Mouse (Mus musculus): Measurements from ENCODE around the gene Dusp16. TPM values are rescaled to one million over a fixed set of nuclear protein-coding genes. Genes with fewer than 3 reads are reported as not detected.
"Not testable (repeated sequence)": the region's sequence is repeated elsewhere in the genome, so short reads cannot be mapped to it uniquely, and the experiment has no call there.

Gene Dusp16
- polyA plus RNA-seq, 1 experiment from 2014 or later = 6.7 TPM

DNA sequence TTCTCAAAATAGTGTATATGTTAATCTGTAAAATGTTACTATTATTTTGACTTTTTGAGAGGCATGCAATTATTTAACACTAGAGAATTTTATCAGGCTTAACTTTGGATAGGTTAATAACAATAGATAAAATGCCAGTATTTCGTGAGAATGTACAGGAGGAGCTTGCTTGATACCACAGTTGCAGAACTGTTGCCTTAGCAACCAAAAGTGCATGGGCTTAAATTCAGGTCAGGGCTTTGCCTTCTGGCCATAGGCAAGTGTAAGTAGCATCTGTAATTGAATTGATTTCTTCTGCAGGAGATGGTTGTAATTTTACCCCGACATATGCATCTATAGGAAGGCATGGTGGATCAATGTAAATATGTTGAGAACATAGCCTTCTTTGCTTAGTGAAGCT is 107.4 kb downstream of the Dusp16 start:
- H3K9me3 ChIP-seq (replicated peaks) = no peaks in the 10 kb centered on the region
- no peak overlapping the region for H3K4me2 ChIP-seq
- H3K9ac ChIP-seq = no peak overlapping the region
- no peak for ATAC-seq
- no peak overlapping the region for H3K27ac ChIP-seq
- H3K27me3 ChIP-seq (replicated peaks) = no peaks in the 10 kb centered on the region
- H3K36me3 ChIP-seq = no peaks in the 10 kb centered on the region
- WGBS (ENCODE audit: insufficient replicate concordance) = 54% methylated on average over 2 of the region's 2 CpGs
- no peak overlapping the region for H3K4me3 ChIP-seq
- no peaks in the 10 kb centered on the region for H3K4me1 ChIP-seq

DNA sequence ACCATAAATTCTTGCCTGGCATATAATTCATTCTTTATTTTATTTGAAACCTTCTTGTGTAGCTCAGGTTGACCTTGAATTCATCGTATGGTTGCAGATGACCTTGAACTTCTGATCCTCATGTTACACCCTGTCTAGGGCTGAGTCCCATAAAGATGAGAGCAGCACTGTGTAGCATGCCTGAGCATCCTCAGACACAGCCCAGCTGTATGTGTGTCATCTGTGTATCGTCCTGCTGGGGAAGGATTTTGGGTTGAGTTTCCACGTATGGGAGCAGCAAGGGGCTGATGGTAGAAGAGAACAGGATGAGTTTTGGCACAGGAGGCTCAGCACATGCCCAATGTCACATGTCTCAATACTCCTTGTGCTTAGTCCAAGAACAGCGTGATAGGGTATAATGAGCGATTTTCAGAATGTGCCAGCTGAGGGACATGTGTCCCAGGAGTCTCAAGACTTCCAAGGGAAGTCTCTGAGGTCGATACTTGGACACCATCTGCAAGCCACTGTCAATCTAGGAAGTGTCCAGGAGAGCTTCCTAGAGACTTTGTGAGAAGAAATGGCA is 108.0 kb downstream of the Dusp16 start:
- Histone ChIP-seq H3K9ac (no peak overlapping the region), H3K4me1 (no peaks in the 10 kb centered on the region), H3K9me3 (replicated peaks) (no peaks in the 10 kb centered on the region), H3K36me3 (no peaks in the 10 kb centered on the region), H3K27me3 (replicated peaks) (no peaks in the 10 kb centered on the region), H3K27ac (no peak overlapping the region), H3K4me2 (no peak overlapping the region), H3K4me3 (no peak overlapping the region)
- ATAC-seq = no peak
- WGBS (ENCODE audit: insufficient replicate concordance) = 71% methylated on average over 6 of the region's 6 CpGs

DNA sequence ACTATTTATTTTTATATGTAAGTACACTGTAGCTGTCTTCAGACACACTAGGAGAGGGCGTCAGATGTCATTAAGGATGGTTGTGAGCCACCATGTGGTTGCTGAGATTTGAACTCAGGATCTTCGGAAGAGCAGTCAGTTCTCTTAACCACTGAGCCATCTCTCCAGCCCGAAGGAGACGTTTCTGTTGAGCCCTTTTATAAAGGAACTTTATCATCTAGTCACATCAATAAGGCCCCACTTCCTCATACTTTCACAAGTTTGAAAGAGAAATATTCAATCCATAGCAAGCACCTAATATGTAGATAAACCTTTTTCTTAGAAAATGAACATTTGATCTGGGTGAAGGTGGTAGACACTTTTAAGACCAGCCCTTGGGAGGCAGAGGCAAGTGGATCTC is 113.1 kb downstream of the Dusp16 start:
- H3K9ac ChIP-seq; H3K27me3 ChIP-seq (replicated peaks); H3K4me3 ChIP-seq; H3K9me3 ChIP-seq (replicated peaks); H3K36me3 ChIP-seq; H3K4me2 ChIP-seq; ATAC-seq; H3K27ac ChIP-seq: not testable (repeated sequence)
- 62% methylated on average over 4 of the region's 4 CpGs for WGBS (ENCODE audit: insufficient replicate concordance)
- peaks cover 10% of the 10 kb centered on the region; the same call in 1 of the 2 replicates for H3K4me1 ChIP-seq

- Histone ChIP-seq H3K4me2 (no peak overlapping the region), H3K36me3 (no peaks in the 10 kb centered on the region), H3K4me3 (no peak overlapping the region), H3K4me1 (peaks cover 10% of the 10 kb centered on the region; the same call in 1 of the 2 replicates), H3K27ac (no peak overlapping the region), H3K9ac (no peak overlapping the region), H3K9me3 (replicated peaks) (no peaks in the 10 kb centered on the region), H3K27me3 (replicated peaks) (no peaks in the 10 kb centered on the region)
- peak; percentile 35; the same call in 1 of the 2 replicates for ATAC-seq
- 28% methylated on average over 3 of the region's 3 CpGs for WGBS (ENCODE audit: insufficient replicate concordance)
Observed at GRCm38 (mm10) chr6:134678037-134678436, 114.4 kb downstream of the Dusp16 start.

- no peak overlapping the region for H3K4me3 ChIP-seq
- 76% methylated on average over 4 of the region's 4 CpGs for WGBS (ENCODE audit: insufficient replicate concordance)
- no peak for ATAC-seq
Observed at GRCm38 (mm10) chr6:134677504-134677903, 114.9 kb downstream of the Dusp16 start.

DNA sequence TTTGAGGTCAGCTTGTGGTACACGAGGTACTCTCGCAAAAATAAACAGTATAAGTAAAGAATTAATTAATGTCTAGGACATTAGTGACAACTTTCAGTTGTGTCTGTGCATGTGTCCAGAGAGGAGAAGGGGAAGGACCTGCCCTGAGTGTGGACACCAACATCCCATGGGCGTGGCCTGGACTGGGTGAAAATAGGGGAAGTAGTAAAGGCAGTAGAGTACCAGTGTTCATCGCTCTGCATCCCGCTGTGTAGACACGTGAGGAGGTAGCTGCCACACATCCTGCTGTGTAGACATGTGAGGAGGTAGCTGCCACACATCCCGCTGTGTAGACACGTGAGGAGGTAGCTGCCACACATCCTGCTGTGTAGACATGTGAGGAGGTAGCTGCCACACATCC is 118.7 kb downstream of the Dusp16 start:
- ATAC-seq = peak; percentile 46; the same call in 1 of the 2 replicates
- H3K4me3 ChIP-seq; H3K27me3 ChIP-seq (replicated peaks); H3K27ac ChIP-seq; H3K9me3 ChIP-seq (replicated peaks); H3K4me2 ChIP-seq; H3K36me3 ChIP-seq; H3K9ac ChIP-seq: not testable (repeated sequence)
- 56% methylated on average over 8 of the region's 8 CpGs for WGBS (ENCODE audit: insufficient replicate concordance)
- H3K4me1 ChIP-seq = peaks cover 24% of the 10 kb centered on the region

More at GRCm38 (mm10) chr6:134677504-134677903, 114.9 kb downstream of the Dusp16 start:
- Histone ChIP-seq H3K27ac (no peak overlapping the region), H3K9ac (no peak overlapping the region), H3K36me3 (no peaks in the 10 kb centered on the region), H3K4me2 (no peak overlapping the region), H3K4me1 (peaks cover 10% of the 10 kb centered on the region; the same call in 1 of the 2 replicates), H3K9me3 (replicated peaks) (no peaks in the 10 kb centered on the region), H3K27me3 (replicated peaks) (no peaks in the 10 kb centered on the region)

DNA sequence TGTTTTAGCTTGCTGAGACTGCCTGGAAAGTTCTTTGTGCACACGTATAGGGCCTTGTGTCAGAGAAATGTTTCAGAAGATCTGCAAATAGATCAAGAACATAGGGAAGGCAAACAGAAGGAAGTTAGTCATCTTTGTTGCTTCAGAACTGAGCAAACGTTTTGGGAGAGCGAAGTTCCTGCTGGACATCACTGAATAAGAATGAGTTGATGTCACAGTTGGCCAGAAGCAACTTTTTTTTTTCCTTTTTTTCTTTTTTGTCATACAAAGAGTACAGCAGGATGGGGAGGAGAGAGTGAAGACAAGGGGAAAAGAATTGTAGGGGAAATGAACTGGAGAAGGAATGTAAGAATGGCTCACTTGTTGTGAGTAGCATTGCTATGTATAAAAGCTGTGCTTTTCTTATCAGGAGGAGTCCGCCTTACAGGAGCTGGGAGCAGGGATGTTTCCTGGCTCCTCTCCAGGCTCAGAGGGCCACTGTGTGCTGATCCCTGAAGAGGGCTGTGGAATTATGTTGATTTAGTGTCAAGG is 121.5 kb downstream of the Dusp16 start:
- Histone ChIP-seq H3K4me3 (no peak overlapping the region), H3K27me3 (replicated peaks) (no peaks in the 10 kb centered on the region), H3K36me3 (no peaks in the 10 kb centered on the region), H3K4me2 (no peak overlapping the region), H3K9ac (no peak overlapping the region), H3K9me3 (replicated peaks) (no peaks in the 10 kb centered on the region), H3K27ac (no peak overlapping the region), H3K4me1 (peaks cover 33% of the 10 kb centered on the region)
- 55% methylated on average over 4 of the region's 4 CpGs for WGBS (ENCODE audit: insufficient replicate concordance)
- no peak for ATAC-seq

DNA sequence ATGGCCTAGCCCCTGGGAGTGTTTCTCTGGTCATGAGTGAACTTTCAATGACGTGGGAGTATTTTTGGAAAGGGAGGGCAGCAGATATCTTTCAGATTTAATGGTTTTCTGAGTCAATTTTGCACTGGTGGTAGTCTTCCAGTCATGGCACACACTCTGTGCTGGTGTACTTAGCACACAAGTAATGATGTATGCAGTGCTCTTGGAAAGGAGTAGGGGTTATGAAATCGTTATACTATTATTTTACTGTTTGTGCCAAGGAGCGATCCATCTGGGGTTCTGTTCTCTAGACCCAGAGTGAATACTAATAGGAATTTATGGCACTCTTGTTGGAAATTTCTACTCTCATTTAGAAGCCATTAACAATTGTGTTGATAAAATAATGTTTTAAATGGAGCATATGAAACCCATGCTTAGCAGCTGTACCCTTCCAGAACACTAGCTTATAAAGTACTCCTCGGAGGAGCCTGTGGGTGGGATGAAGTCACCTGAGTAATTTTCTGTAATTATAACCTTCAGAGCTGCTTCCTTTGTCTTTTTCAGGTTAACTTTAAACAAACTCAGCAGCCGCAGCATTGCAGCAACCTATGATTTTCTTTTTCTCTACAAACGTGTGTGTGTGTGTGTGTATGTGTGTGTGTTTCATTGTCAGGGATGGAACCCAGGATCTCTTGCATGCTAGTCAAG is 123.1 kb downstream of the Dusp16 start:
- H3K27ac ChIP-seq = no peak overlapping the region
- peaks cover 40% of the 10 kb centered on the region for H3K4me1 ChIP-seq
- WGBS (ENCODE audit: insufficient replicate concordance) = 57% methylated on average over 6 of the region's 6 CpGs
- H3K4me3 ChIP-seq = no peak overlapping the region
- no peaks in the 10 kb centered on the region for H3K36me3 ChIP-seq
- no peak overlapping the region for H3K4me2 ChIP-seq
- no peaks in the 10 kb centered on the region for H3K9me3 ChIP-seq (replicated peaks)
- H3K9ac ChIP-seq = no peak overlapping the region
- no peak for ATAC-seq
- no peaks in the 10 kb centered on the region for H3K27me3 ChIP-seq (replicated peaks)

GRCm38 (mm10) chr6:134668519-134668918 is 123.9 kb downstream of the Dusp16 start:
- Histone ChIP-seq H3K9me3 (replicated peaks) (no peaks in the 10 kb centered on the region), H3K27me3 (replicated peaks) (no peaks in the 10 kb centered on the region), H3K4me1 (peaks cover 47% of the 10 kb centered on the region), H3K27ac (no peak overlapping the region), H3K9ac (no peak overlapping the region), H3K4me3 (no peak overlapping the region), H3K36me3 (no peaks in the 10 kb centered on the region), H3K4me2 (no peak overlapping the region)
- no peak for ATAC-seq
- 45% methylated on average over 2 of the region's 2 CpGs for WGBS (ENCODE audit: insufficient replicate concordance)

DNA sequence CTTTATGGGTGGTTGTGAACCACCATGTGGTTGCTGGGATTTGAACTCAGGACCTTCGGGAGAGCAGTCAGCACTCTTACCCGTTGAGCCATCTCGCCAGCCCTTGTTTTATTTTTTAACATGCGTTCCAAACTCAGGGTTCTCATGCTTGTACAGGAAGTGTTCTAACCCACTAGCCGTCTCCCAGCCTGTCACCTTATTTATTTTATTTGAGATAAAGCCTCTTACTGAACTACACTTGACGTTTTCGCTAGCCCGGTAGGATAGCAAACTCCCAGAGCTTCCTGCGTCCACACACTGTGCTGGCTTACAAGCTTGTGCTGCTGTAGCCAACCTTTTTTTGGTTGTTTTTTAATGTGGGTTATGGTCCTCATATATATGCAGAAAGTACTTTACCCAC is 126.6 kb downstream of the Dusp16 start:
- ATAC-seq = no peak
- no peak overlapping the region for H3K4me2 ChIP-seq
- H3K9ac ChIP-seq = no peak overlapping the region
- H3K4me3 ChIP-seq = no peak overlapping the region
- H3K27me3 ChIP-seq (replicated peaks) = no peaks in the 10 kb centered on the region
- no peak overlapping the region for H3K27ac ChIP-seq
- WGBS (ENCODE audit: insufficient replicate concordance) = 61% methylated on average over 9 of the region's 9 CpGs
- H3K9me3 ChIP-seq (replicated peaks) = no peaks in the 10 kb centered on the region
- peaks cover 51% of the 10 kb centered on the region for H3K4me1 ChIP-seq
- H3K36me3 ChIP-seq = no peaks in the 10 kb centered on the region

All from liver, embryonic 12.5 days (tissue).